Mouse (Mus musculus) hindbrain, embryonic 13.5 days (tissue): ENCODE data around the gene Hmgcl. TPM values are rescaled to one million over a fixed set of nuclear protein-coding genes. Genes with fewer than 3 reads are reported as not detected.
"Not testable (repeated sequence)": the region's sequence is repeated elsewhere in the genome, so short reads cannot be mapped to it uniquely, and the experiment has no call there.

Source experiments
- ATAC-seq: fragments of 200-750 bp; cut with Nextera tagmentation; 2 replicates; pipeline ENCODE4 v1.8.0; 2017; ENCODE audit warnings: moderate TSS enrichment; ENCODE audit not compliant: low FRiP score
- H3K27ac ChIP-seq: fragments of 300-500 bp; sonication (generic); 2 replicates; pipeline ENCODE4 v1.5.1; 2015; ENCODE audit warnings: inconsistent platforms, mild to moderate bottlenecking, moderate library complexity
- H3K27me3 ChIP-seq: fragments of 300-500 bp; sonication (generic); 2 replicates; pipeline ENCODE4 v1.6.1; 2015; ENCODE audit warnings: mild to moderate bottlenecking, inconsistent platforms
- H3K36me3 ChIP-seq: fragments of 300-500 bp; sonication (generic); 2 replicates; pipeline ENCODE4 v1.6.1; 2015; ENCODE audit warnings: mild to moderate bottlenecking, inconsistent platforms
- H3K4me1 ChIP-seq: fragments of 300-500 bp; sonication (generic); replicated peaks from 2 replicates; pipeline ENCODE4 v1.6.1; 2015; ENCODE audit warnings: inconsistent platforms
- H3K4me2 ChIP-seq: fragments of 300-500 bp; sonication (generic); 2 replicates; pipeline ENCODE4 v1.6.1; 2015; ENCODE audit warnings: inconsistent platforms, mild to moderate bottlenecking, moderate library complexity
- H3K4me3 ChIP-seq: fragments of 300-500 bp; sonication (generic); 2 replicates; pipeline ENCODE4 v1.5.1; 2015; ENCODE audit warnings: mild to moderate bottlenecking, inconsistent platforms
- H3K9ac ChIP-seq: fragments of 300-500 bp; sonication (generic); 2 replicates; pipeline ENCODE4 v1.6.1; 2015; ENCODE audit warnings: mild to moderate bottlenecking, inconsistent platforms
- H3K9me3 ChIP-seq: fragments of 300-500 bp; sonication (generic); 2 replicates; pipeline ENCODE4 v1.6.1; 2016; ENCODE audit warnings: inconsistent platforms
- WGBS: fragments of 180-500 bp; shearing (Covaris S2); methylation state at CpG from one replicate; pipeline ENCODE4 v1.1.7; 2015; 5-methylcytosine and 5-hydroxymethylcytosine counted together
- polyA plus RNA-seq: library from polyadenylated mRNA; unstranded; fragments of >200 nt; fragmentation: Nextera tagmentation; extraction: Ambion mirVana; gene quantifications from 2 replicates; pipeline ENCODE4 v1.2.1, GENCODE M21; 2015

Gene Hmgcl
- polyA plus RNA-seq, 1 experiment from 2014 or later = 56.5 TPM

- 93% methylated on average over 9 of the region's 9 CpGs for WGBS
- peaks cover 58% of the 10 kb centered on the region for H3K36me3 ChIP-seq
- no peaks in the 10 kb centered on the region for H3K27me3 ChIP-seq
- H3K4me2 ChIP-seq = no peak overlapping the region
- no peak for ATAC-seq
- H3K9me3 ChIP-seq = no peaks in the 10 kb centered on the region
- no peak overlapping the region for H3K4me3 ChIP-seq
- no peak overlapping the region for H3K9ac ChIP-seq
- no peaks in the 10 kb centered on the region for H3K4me1 ChIP-seq
- H3K27ac ChIP-seq = no peak overlapping the region
Measured at GRCm38 (mm10) chr4:135929828-135930227, 16.4 kb upstream of the Hmgcl start.

- Histone ChIP-seq H3K36me3 (peaks cover 61% of the 10 kb centered on the region), H3K27me3 (no peaks in the 10 kb centered on the region), H3K4me2 (no peak overlapping the region), H3K9ac (no peak overlapping the region), H3K27ac (no peak overlapping the region), H3K9me3 (no peaks in the 10 kb centered on the region), H3K4me1 (no peaks in the 10 kb centered on the region), H3K4me3 (no peak overlapping the region)
- WGBS = 95% methylated on average over 8 of the region's 8 CpGs
- no peak for ATAC-seq
Measured at GRCm38 (mm10) chr4:135930239-135930638, 16.0 kb upstream of the Hmgcl start.

- Histone ChIP-seq H3K27me3 (no peaks in the 10 kb centered on the region), H3K9me3 (no peaks in the 10 kb centered on the region), H3K4me1 (no peaks in the 10 kb centered on the region), H3K36me3 (peaks cover 59% of the 10 kb centered on the region), H3K4me2 (no peak overlapping the region), H3K27ac (no peak overlapping the region), H3K9ac (no peak overlapping the region), H3K4me3 (no peak overlapping the region)
- 74% methylated on average over 5 of the region's 5 CpGs for WGBS
- no peak for ATAC-seq
Measured at GRCm38 (mm10) chr4:135931832-135932231, 14.4 kb upstream of the Hmgcl start.

- Histone ChIP-seq H3K9ac (no peak overlapping the region; the same call in 1 of the 2 replicates), H3K27me3 (no peaks in the 10 kb centered on the region), H3K9me3 (no peaks in the 10 kb centered on the region), H3K4me3 (no peak overlapping the region), H3K4me1 (no peaks in the 10 kb centered on the region), H3K27ac (no peak overlapping the region), H3K36me3 (peaks cover 86% of the 10 kb centered on the region), H3K4me2 (no peak overlapping the region)
- no peak for ATAC-seq
- 47% methylated on average over 12 of the region's 12 CpGs for WGBS
Measured at GRCm38 (mm10) chr4:135934708-135935500, 11.3 kb upstream of the Hmgcl start.

GRCm38 (mm10) chr4:135935502-135935901 is 10.7 kb upstream of the Hmgcl start:
- Histone ChIP-seq H3K9me3 (no peaks in the 10 kb centered on the region), H3K27ac (no peak overlapping the region), H3K4me1 (no peaks in the 10 kb centered on the region), H3K4me3 (no peak overlapping the region), H3K9ac (no peak overlapping the region), H3K27me3 (no peaks in the 10 kb centered on the region), H3K4me2 (no peak overlapping the region), H3K36me3 (peaks cover 85% of the 10 kb centered on the region)
- 73% methylated on average over 5 of the region's 5 CpGs for WGBS
- no peak for ATAC-seq

- Histone ChIP-seq H3K4me3 (no peak overlapping the region), H3K36me3 (peaks cover 70% of the 10 kb centered on the region), H3K4me1 (no peaks in the 10 kb centered on the region), H3K9me3 (no peaks in the 10 kb centered on the region), H3K27me3 (no peaks in the 10 kb centered on the region), H3K4me2 (no peak overlapping the region), H3K9ac (no peak overlapping the region), H3K27ac (no peak overlapping the region)
- WGBS = 90% methylated on average over 7 of the region's 7 CpGs
- no peak for ATAC-seq
Measured at GRCm38 (mm10) chr4:135938858-135939257, 7.4 kb upstream of the Hmgcl start.

GRCm38 (mm10) chr4:135941026-135941425 is 5.2 kb upstream of the Hmgcl start:
- H3K4me3 ChIP-seq, ATAC-seq, H3K27ac ChIP-seq, H3K27me3 ChIP-seq, H3K9ac ChIP-seq, H3K4me1 ChIP-seq, H3K9me3 ChIP-seq, H3K4me2 ChIP-seq: not testable (repeated sequence)
- WGBS = 85% methylated on average over 8 of the region's 8 CpGs
- peaks cover 50% of the 10 kb centered on the region for H3K36me3 ChIP-seq

GRCm38 (mm10) chr4:135942193-135942592 is 4.1 kb upstream of the Hmgcl start:
- no peak overlapping the region for H3K4me3 ChIP-seq
- H3K4me2 ChIP-seq = no peak overlapping the region
- ATAC-seq = no peak
- no peak overlapping the region for H3K9ac ChIP-seq
- no peaks in the 10 kb centered on the region for H3K9me3 ChIP-seq
- peaks cover 42% of the 10 kb centered on the region for H3K36me3 ChIP-seq
- peaks cover 8% of the 10 kb centered on the region for H3K4me1 ChIP-seq
- no peak overlapping the region for H3K27ac ChIP-seq
- H3K27me3 ChIP-seq = no peaks in the 10 kb centered on the region
- 93% methylated on average over 6 of the region's 6 CpGs for WGBS

- Histone ChIP-seq H3K4me1 (peaks cover 17% of the 10 kb centered on the region), H3K27me3 (no peaks in the 10 kb centered on the region), H3K36me3 (peaks cover 30% of the 10 kb centered on the region), H3K9ac (no peak overlapping the region), H3K4me2 (no peak overlapping the region), H3K4me3 (no peak overlapping the region), H3K27ac (no peak overlapping the region), H3K9me3 (no peaks in the 10 kb centered on the region)
- WGBS = 66% methylated on average over 4 of the region's 4 CpGs
- no peak for ATAC-seq
Measured at GRCm38 (mm10) chr4:135943389-135943788, 2.9 kb upstream of the Hmgcl start.

GRCm38 (mm10) chr4:135945706-135946105 is 542 bp upstream of the Hmgcl start:
- 77% methylated on average over 10 of the region's 10 CpGs for WGBS
- H3K27me3 ChIP-seq = no peaks in the 10 kb centered on the region
- peaks cover 11% of the 10 kb centered on the region for H3K36me3 ChIP-seq
- peak overlapping the region; percentile 85 for H3K9ac ChIP-seq
- peak overlapping the region; percentile 80 for H3K4me2 ChIP-seq
- peak overlapping the region; percentile 76 for H3K4me3 ChIP-seq
- peak overlapping the region; percentile 83 for H3K27ac ChIP-seq
- peaks cover 34% of the 10 kb centered on the region for H3K4me1 ChIP-seq
- no peaks in the 10 kb centered on the region for H3K9me3 ChIP-seq
- ATAC-seq = 0 out of 2 replicates have a peak, but pooled peaks have one; percentile 5

GRCm38 (mm10) chr4:135946659-135947301 is 532 bp downstream of the Hmgcl start:
- Histone ChIP-seq H3K4me1 (peaks cover 34% of the 10 kb centered on the region), H3K27ac (peak overlapping the region; percentile 83), H3K9ac (peak overlapping the region; percentile 85), H3K27me3 (no peaks in the 10 kb centered on the region), H3K4me2 (peak overlapping the region; percentile 80), H3K9me3 (no peaks in the 10 kb centered on the region), H3K4me3 (peak overlapping the region; percentile 76), H3K36me3 (peaks cover 13% of the 10 kb centered on the region)
- no peak; the same call in 1 of the 2 replicates for ATAC-seq
- WGBS = 2% methylated on average over 28 of the region's 28 CpGs

GRCm38 (mm10) chr4:135948142-135948541 is 1.9 kb downstream of the Hmgcl start:
- H3K4me3 ChIP-seq = no peak overlapping the region
- 97% methylated on average over 8 of the region's 8 CpGs for WGBS
- H3K27ac ChIP-seq = no peak overlapping the region
- no peak overlapping the region for H3K4me2 ChIP-seq
- H3K36me3 ChIP-seq = peaks cover 21% of the 10 kb centered on the region
- ATAC-seq = no peak
- no peaks in the 10 kb centered on the region for H3K9me3 ChIP-seq
- 0 out of 2 replicates have a peak overlapping the region, but pooled peaks have one; percentile 2 for H3K9ac ChIP-seq
- H3K27me3 ChIP-seq = no peaks in the 10 kb centered on the region
- H3K4me1 ChIP-seq = peaks cover 34% of the 10 kb centered on the region
